Mouse (Mus musculus): ENCODE results near the gene Enkd1. TPM values are rescaled to one million over a fixed set of nuclear protein-coding genes. Genes with fewer than 3 reads are reported as not detected.

Gene Enkd1
- polyA plus RNA-seq, 1 experiment from 2014 or later = 18.0 TPM

DNA sequence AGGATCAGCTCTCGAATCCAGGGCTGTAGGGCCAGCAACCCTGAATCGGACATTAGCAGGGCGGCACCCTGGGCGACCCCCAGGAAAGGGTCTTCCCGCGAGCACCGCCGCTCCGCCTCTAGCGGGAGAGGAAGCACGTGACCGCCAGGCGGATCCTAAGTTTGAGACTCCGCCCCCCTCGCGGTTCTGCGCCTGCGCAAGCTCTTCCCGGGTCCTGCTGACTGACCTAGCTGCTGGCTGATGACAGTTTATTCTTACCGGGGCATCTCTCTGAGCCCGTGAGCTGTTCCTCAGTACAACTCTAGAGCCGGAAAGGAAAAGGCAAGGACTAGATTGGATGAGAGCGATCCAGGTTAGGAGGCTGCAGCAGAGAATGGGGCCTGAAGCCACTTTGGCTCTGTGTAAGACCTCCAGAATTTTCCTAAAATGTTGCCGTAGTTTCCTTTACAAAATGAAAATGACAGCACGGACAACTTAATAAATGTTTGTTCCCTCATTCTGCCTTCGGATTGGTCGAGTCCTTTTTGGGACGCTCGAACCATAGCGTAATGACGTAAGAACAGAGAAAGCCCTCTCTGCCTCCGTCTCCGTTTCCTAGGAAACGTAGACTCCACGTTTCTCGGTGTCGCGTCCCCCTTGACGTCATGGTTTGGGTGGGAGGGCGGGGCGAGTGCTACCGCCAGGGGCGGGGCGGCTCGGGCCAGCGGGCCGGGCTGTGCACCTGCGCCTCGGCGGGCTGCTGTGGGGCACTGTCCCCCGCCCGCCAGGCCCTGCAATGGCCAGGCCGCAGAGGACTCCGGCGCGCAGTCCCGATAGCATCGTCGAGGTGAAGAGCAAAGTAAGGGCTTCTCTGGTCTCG is 6.8 kb downstream of the Enkd1 start, which contains the start of the genes Acd and Pard6a:
Gene Acd (minus strand): TSS at position 137 of the 859 bp plus-strand sequence.
Gene Pard6a (plus strand): TSS at position 183 of the 859 bp plus-strand sequence.
- Histone ChIP-seq H3K27me3 (replicated peaks) (no peaks in the 10 kb centered on the region), H3K36me3 (peaks cover 17% of the 10 kb centered on the region; the same call in 1 of the 2 replicates), H3K9ac (peak within 1 kb of the TSS; percentile 65), H3K4me2 (peak within 1 kb of the TSS; percentile 93), H3K4me3 (replicated peaks) (peak within 1 kb of the TSS; percentile 80), H3K27ac (peak within 1 kb of the TSS; percentile 96), H3K4me1 (peaks cover 18% of the 10 kb centered on the region), H3K9me3 (no peaks in the 10 kb centered on the region)
- peak; percentile 80 for ATAC-seq (ENCODE audit: insufficient read depth, low FRiP score, low read depth)
- WGBS = under 1% methylated on average over 60 of the region's 60 CpGs

DNA sequence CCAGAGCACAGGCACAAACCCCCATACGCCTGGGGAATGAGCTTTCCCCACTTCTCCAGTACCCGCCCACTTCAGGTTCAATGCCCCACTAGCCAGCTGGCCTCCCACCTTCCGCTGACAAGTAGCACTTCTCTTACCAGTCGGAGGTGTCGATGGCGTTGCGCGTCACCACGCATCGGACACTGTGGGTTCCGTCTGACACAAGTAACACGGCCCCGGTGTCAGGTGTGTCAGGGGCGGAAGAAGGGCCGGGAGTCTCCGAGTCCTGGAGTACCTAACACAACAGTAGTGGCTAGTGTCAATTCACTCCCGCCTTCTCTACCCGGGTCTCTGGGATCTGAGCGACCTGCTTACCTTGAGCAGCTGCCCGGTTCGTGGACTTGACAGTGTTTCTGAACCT is 7.4 kb downstream of the Enkd1 start:
- ATAC-seq (ENCODE audit: insufficient read depth, low FRiP score, low read depth) = peak; percentile 57
- Histone ChIP-seq H3K36me3 (peaks cover 17% of the 10 kb centered on the region; the same call in 1 of the 2 replicates), H3K27me3 (replicated peaks) (no peaks in the 10 kb centered on the region), H3K27ac (peak overlapping the region; percentile 96), H3K9me3 (no peaks in the 10 kb centered on the region), H3K9ac (peak overlapping the region; percentile 65), H3K4me2 (peak overlapping the region; percentile 93), H3K4me3 (replicated peaks) (peak overlapping the region; percentile 80), H3K4me1 (peaks cover 18% of the 10 kb centered on the region)
- 0% methylated on average over 21 of the region's 21 CpGs for WGBS

DNA sequence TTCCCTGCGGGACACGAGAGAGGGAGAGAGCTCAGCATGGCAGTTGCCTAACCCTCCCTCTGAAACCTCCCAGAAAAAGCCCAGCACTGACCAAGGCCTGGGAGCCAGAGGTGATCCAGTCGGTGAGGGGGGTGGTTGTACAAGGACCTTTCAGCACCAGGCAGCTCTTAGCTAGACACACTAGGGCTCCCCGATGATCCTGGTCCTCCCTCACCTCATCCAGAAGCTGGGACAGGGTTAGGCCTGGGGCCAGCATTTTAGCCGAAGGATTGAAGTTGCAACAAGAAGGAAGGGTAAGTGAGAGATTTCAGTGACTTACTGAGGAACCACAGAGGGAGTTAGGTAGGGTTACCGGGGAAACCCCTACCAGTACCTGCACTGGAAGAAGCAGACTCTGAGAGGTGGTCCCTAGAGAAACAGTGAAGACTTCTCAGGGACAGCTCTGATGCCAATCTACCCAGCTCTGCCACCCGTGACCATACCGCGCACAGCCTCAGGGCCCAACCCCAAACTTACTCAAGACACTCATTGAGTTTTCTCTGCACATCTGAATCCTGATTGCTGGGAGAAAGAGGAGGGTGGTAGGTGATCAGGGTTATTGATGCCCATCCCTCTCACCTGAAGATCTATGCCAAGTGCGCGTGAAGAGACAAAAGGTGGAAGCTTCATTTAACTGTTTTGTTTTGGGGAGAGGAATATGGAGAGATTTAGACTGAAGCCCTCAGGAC is 8.4 kb downstream of the Enkd1 start:
- H3K4me2 ChIP-seq = peak overlapping the region; percentile 93
- H3K36me3 ChIP-seq = peaks cover 17% of the 10 kb centered on the region; the same call in 1 of the 2 replicates
- no peaks in the 10 kb centered on the region for H3K9me3 ChIP-seq
- H3K9ac ChIP-seq = peak overlapping the region; percentile 65; the same call in 1 of the 2 replicates
- peaks cover 18% of the 10 kb centered on the region for H3K4me1 ChIP-seq
- no peaks in the 10 kb centered on the region for H3K27me3 ChIP-seq (replicated peaks)
- H3K27ac ChIP-seq = no peak overlapping the region
- WGBS = 89% methylated on average over 11 of the region's 11 CpGs
- H3K4me3 ChIP-seq (replicated peaks) = peak overlapping the region; percentile 80
- ATAC-seq (ENCODE audit: insufficient read depth, low FRiP score, low read depth) = no peak

DNA sequence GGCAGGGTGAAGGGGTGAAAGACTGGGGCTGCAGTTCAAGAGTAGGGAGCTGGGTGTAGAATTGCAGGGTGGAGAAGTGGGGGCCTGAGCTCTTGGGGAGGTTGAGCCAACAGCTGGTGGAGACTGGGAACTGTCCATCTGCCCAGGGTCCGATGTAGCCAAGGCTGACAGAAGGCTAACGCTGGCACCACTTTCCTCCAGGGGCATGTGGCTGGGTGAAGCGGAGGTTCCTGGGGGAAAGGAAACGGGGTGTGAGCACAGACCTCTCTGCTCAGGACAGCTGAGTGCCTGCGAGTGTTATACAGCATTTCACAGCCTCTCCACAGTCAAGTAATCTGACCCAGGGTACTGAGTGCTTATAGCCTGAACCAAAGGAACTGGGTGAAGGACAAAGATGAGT is 9.3 kb downstream of the Enkd1 start:
- Histone ChIP-seq H3K4me1 (peaks cover 25% of the 10 kb centered on the region), H3K9ac (no peak overlapping the region), H3K27ac (no peak overlapping the region), H3K9me3 (no peaks in the 10 kb centered on the region), H3K27me3 (replicated peaks) (peaks cover 3% of the 10 kb centered on the region; the same call in 1 of the 2 replicates), H3K36me3 (peaks cover 17% of the 10 kb centered on the region; the same call in 1 of the 2 replicates), H3K4me2 (no peak overlapping the region), H3K4me3 (replicated peaks) (no peak overlapping the region)
- ATAC-seq (ENCODE audit: insufficient read depth, low FRiP score, low read depth) = no peak
- WGBS = 87% methylated on average over 5 of the region's 5 CpGs

DNA sequence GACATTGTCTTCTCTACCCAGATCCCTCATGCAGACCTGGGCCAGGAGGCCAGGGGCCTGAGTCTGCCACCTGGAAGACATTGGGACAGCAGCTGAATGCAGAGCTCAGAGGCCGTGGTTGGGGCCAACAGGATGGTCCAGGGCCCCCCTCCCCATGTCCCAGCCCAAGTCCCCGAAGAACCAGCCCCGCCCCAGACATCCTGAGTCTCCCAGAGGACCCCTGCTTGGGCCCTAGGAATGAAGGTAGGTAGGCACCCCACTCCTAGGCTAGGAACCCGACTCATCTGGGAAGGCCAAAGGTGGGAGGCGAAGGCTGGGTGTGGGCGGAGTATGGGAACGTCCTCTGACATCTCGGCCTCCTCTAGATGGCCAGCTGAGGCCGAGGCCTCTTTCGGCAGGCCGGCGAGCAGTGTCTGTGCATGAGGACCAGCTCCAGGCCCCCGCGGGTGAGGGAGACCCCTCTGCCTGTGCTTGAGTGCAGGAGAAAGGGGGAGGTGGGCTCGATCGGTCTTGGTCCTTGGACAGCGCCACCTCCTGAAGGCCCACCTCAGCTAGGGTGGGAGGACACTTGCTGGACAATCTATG is 10.7 kb downstream of the Enkd1 start:
- Histone ChIP-seq H3K9ac (no peak overlapping the region), H3K27me3 (replicated peaks) (peaks cover 3% of the 10 kb centered on the region; the same call in 1 of the 2 replicates), H3K9me3 (no peaks in the 10 kb centered on the region), H3K36me3 (peaks cover 7% of the 10 kb centered on the region; the same call in 1 of the 2 replicates), H3K4me3 (replicated peaks) (no peak overlapping the region), H3K4me2 (no peak overlapping the region), H3K4me1 (peaks cover 25% of the 10 kb centered on the region), H3K27ac (no peak overlapping the region)
- no peak for ATAC-seq (ENCODE audit: insufficient read depth, low FRiP score, low read depth)
- WGBS = 87% methylated on average over 17 of the region's 17 CpGs

DNA sequence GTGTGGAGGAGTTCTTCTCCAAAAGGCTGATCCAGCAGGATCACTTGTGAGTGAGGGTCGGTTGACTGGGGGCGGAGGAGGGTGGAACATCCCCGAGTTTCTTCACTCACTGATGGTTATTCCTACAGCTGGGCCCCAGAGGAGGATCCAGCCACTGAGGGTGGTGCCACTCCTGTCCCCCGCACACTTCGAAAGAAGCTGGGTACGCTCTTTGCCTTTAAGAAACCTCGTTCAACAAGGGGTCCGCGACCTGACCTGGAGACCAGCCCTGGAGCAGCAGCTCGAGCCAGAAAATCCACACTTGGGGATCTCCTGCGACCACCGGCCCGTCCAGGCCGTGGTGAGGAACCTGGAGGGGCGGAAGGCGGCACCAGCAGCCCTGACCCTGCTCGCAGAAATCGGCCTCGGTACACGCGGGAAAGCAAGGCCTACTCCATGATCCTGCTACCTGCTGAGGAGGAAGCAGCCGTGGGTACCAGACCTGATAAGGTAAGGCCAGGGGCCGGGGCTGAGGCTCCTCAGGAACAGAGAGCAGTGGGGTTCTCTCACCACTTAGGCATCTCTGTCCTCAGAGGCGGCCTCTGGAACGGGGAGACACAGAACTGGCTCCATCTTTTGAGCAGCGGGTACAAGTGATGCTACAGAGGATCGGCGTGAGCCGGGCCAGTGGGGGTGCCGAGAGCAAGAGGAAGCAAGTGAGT is 12.8 kb downstream of the Enkd1 start:
- H3K27me3 ChIP-seq (replicated peaks) = peaks cover 3% of the 10 kb centered on the region; the same call in 1 of the 2 replicates
- H3K9ac ChIP-seq = no peak overlapping the region
- WGBS = 75% methylated on average over 30 of the region's 30 CpGs
- peaks cover 7% of the 10 kb centered on the region; the same call in 1 of the 2 replicates for H3K36me3 ChIP-seq
- H3K27ac ChIP-seq = no peak overlapping the region
- peaks cover 16% of the 10 kb centered on the region for H3K4me1 ChIP-seq
- no peaks in the 10 kb centered on the region for H3K9me3 ChIP-seq
- H3K4me2 ChIP-seq = no peak overlapping the region
- no peak for ATAC-seq (ENCODE audit: insufficient read depth, low FRiP score, low read depth)
- H3K4me3 ChIP-seq (replicated peaks) = no peak overlapping the region

DNA sequence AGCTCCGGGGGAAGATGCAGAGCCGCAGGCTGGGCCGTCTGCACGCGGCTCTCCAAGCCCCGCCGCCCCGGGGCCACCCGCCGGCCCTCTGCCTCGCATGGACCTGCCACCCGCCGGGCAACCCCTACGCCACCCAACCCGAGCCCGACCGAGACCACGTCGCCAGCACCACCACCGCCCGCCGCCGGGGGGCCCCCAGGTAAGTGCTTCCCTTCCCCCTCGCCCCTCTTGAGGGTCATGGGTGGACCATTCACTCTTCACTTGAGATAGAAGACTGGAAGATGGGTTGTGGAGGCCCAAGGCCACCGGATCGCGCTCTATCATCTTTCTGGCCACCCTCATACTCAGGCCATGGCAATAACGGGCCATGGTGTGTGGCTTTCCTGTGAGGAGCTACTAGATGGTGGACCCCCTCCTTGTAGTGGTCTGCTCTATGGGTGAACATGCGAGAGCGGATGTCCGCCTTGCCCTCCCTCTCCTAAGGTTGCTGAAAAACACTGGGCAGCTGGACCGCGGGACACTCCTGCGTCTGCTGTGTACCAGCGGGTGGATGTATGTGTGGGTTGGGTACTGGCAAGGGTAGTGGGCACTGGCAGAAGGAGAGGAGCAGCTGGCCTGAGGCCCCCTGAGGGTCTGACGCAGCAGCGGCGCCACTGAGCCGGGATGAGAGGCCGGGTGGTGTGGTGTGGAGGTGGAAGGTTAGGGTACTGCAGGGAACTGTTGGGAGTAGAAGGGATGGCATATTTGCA is 13.8 kb downstream of the Enkd1 start:
- 15% methylated on average over 36 of the region's 40 CpGs for WGBS
- H3K9ac ChIP-seq = peak overlapping the region; percentile 29; the same call in 1 of the 2 replicates
- no peak overlapping the region for H3K27ac ChIP-seq
- peaks cover 8% of the 10 kb centered on the region for H3K4me1 ChIP-seq
- peaks cover 7% of the 10 kb centered on the region; the same call in 1 of the 2 replicates for H3K36me3 ChIP-seq
- ATAC-seq (ENCODE audit: insufficient read depth, low FRiP score, low read depth) = peak; percentile 18; the same call in 1 of the 2 replicates
- peak overlapping the region; percentile 48 for H3K4me3 ChIP-seq (replicated peaks)
- H3K4me2 ChIP-seq = peak overlapping the region; percentile 96
- peaks cover 3% of the 10 kb centered on the region; the same call in 1 of the 2 replicates for H3K27me3 ChIP-seq (replicated peaks)
- no peaks in the 10 kb centered on the region for H3K9me3 ChIP-seq

DNA sequence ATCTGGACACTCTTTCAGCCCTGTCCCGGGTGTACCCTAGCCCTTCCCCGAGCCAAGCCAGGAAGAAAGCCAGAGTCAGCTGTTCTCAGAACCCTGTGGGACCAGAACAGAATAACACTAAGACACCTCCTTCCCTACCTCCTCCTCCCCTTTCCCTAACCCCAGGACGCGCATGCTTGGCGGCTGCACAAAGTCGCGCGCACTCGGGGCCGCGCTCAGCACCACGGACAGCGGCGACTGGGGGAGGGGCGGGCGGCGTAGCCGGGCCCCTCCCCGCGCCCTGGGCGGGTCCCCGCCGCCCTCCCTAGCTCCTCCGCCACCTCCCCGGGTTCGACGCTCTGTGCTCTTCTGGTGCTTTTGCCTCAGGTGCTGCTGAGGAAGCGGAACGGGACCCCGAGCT is 14.4 kb downstream of the Enkd1 start:
- Histone ChIP-seq H3K4me1 (peaks cover 8% of the 10 kb centered on the region), H3K27me3 (replicated peaks) (peaks cover 3% of the 10 kb centered on the region; the same call in 1 of the 2 replicates), H3K9ac (0 out of 2 replicates have a peak overlapping the region, but pooled peaks have one; percentile 29), H3K4me2 (peak overlapping the region; percentile 96), H3K9me3 (no peaks in the 10 kb centered on the region), H3K27ac (no peak overlapping the region), H3K4me3 (replicated peaks) (peak overlapping the region; percentile 48), H3K36me3 (peaks cover 7% of the 10 kb centered on the region; the same call in 1 of the 2 replicates)
- peak; percentile 28; the same call in 1 of the 2 replicates for ATAC-seq (ENCODE audit: insufficient read depth, low FRiP score, low read depth)
- WGBS = 2% methylated on average over 26 of the region's 30 CpGs

DNA sequence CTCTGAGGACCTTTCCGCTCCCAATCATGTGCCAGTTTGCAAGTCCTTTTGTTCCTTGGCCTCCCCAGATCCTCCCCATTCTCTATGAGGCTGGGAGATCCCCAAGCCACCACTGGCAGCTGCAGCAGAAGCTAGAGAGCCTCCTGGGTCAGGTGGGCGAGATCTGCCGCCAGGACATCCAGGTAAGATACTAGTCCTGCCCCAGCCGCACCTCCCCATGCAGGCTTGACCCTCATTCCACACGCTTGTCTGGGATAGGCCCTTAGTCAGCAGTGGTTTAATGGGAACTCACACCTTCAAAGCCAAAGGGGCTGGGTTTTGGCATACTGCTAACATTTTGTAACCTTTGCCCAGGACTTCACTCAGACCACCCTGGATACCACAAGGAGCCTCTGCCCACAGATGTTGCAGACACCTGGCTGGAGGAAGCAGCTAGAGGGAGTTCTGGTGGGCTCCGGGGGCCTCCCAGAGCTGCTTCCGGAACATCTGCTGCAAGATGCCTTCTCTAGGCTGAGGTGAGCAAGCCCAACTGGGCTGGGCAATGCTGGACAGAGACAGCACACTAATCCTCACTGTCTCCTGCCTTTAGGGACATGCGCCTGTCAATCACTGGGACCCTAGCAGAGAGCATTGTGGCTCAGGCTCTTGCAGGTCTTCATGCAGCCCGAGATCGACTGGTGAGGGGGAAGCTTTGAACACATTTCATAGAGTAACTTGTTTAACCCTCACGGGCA is 15.4 kb downstream of the Enkd1 start:
- Histone ChIP-seq H3K4me1 (peaks cover 8% of the 10 kb centered on the region), H3K27me3 (replicated peaks) (peaks cover 3% of the 10 kb centered on the region; the same call in 1 of the 2 replicates), H3K4me3 (replicated peaks) (no peak overlapping the region), H3K9ac (no peak overlapping the region), H3K36me3 (peaks cover 7% of the 10 kb centered on the region; the same call in 1 of the 2 replicates), H3K4me2 (no peak overlapping the region), H3K27ac (no peak overlapping the region), H3K9me3 (no peaks in the 10 kb centered on the region)
- no peak for ATAC-seq (ENCODE audit: insufficient read depth, low FRiP score, low read depth)
- WGBS = 91% methylated on average over 11 of the region's 11 CpGs

DNA sequence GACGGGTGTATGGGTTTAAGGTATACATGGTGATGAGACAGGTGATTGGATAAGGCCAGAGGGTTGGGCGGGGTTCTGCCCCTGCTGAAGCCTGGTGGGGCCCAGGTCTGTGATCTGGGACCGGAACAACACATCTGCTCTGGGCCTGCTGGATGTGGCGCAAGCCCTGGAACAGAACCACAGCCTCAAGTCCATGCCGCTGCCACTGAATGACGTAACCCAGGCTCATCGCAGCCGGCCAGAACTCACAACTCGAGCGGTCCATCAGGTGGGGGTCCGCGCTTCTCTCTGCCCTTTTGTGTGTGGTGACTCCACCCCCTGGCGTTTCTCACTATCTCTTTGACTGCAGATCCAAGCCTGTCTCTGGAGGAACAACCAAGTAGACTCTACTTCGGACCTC is 17.0 kb downstream of the Enkd1 start:
- no peaks in the 10 kb centered on the region for H3K36me3 ChIP-seq
- 71% methylated on average over 14 of the region's 14 CpGs for WGBS
- no peak for ATAC-seq (ENCODE audit: insufficient read depth, low FRiP score, low read depth)

More for the DNA sequence above, 17.0 kb downstream of the Enkd1 start:
- H3K9me3 ChIP-seq = no peaks in the 10 kb centered on the region
- H3K27me3 ChIP-seq (replicated peaks) = peaks cover 3% of the 10 kb centered on the region; the same call in 1 of the 2 replicates
- H3K9ac ChIP-seq = no peak overlapping the region
- no peak overlapping the region for H3K27ac ChIP-seq
- no peak overlapping the region for H3K4me2 ChIP-seq
- H3K4me3 ChIP-seq (replicated peaks) = no peak overlapping the region
- H3K4me1 ChIP-seq = peaks cover 10% of the 10 kb centered on the region
